Mouse (Mus musculus) myocyte (in vitro differentiated cells): Measurements from ENCODE around the gene Lsm6. TPM values are rescaled to one million over a fixed set of nuclear protein-coding genes. Genes with fewer than 3 reads are reported as not detected.
"Not testable (repeated sequence)": the region's sequence is repeated elsewhere in the genome, so short reads cannot be mapped to it uniquely, and the experiment has no call there.

Source experiments
- H3K27me3 ChIP-seq: one replicate; pipeline ENCODE4 v1.6.1; 2011; ENCODE audit not compliant: control insufficient read depth, insufficient read depth, insufficient read length
- H3K36me3 ChIP-seq: one replicate; pipeline ENCODE4 v1.6.1; 2011; ENCODE audit not compliant: control insufficient read depth, insufficient read depth
- H3K4me2 ChIP-seq: one replicate; pipeline ENCODE4 v1.6.1; 2011; ENCODE audit warnings: low read depth, control low read depth
- H3K4me3 ChIP-seq: one replicate; pipeline ENCODE4 v1.5.1; 2011; ENCODE audit warnings: mild to moderate bottlenecking, control low read depth, moderate library complexity
- H3K79me2 ChIP-seq: one replicate; pipeline ENCODE4 v1.6.1; 2011; ENCODE audit not compliant: control insufficient read depth, insufficient read depth
- H3ac ChIP-seq: one replicate; pipeline ENCODE4 v1.6.1; 2011; ENCODE audit not compliant: control insufficient read depth, insufficient read length
- CEBPB ChIP-seq: IDR thresholded peaks from 2 replicates; pipeline ENCODE4 v1.6.1; 2011; ENCODE audit warnings: mild to moderate bottlenecking, moderate library complexity; ENCODE audit not compliant: poor library complexity, insufficient read depth, severe bottlenecking
- E2F4 ChIP-seq: IDR thresholded peaks from one replicate; pipeline ENCODE4 v1.6.1; 2011; ENCODE audit warnings: mild to moderate bottlenecking, control low read depth, moderate library complexity; ENCODE audit not compliant: insufficient read depth
- MAX ChIP-seq: IDR thresholded peaks from one replicate; pipeline ENCODE4 v1.6.1; 2011; ENCODE audit warnings: low read depth, mild to moderate bottlenecking, control low read depth
- MYOD1 ChIP-seq, 3 experiments: IDR thresholded peaks; one replicate each; pipeline ENCODE4 v1.6.1; 2011; ENCODE audit warnings: control low read depth in 2 of 3, low read depth in 2 of 3, mild to moderate bottlenecking in 2 of 3, moderate library complexity in 1 of 3; ENCODE audit not compliant: insufficient read length in 2 of 3, control insufficient read depth in 1 of 3
- MYOG ChIP-seq, 3 experiments: IDR thresholded peaks; one replicate each; pipeline ENCODE4 v1.6.1; 2011; ENCODE audit warnings: control low read depth in 2 of 3, low read depth in 2 of 3, mild to moderate bottlenecking in 2 of 3; ENCODE audit not compliant: insufficient read length in 2 of 3, control insufficient read depth in 1 of 3, insufficient read depth in 1 of 3
- POLR2A ChIP-seq: IDR thresholded peaks from one replicate; pipeline ENCODE4 v1.6.1; 2011; ENCODE audit warnings: low read depth, mild to moderate bottlenecking, control low read depth, moderate library complexity; ENCODE audit not compliant: insufficient read length
- POLR2AphosphoS2 ChIP-seq: IDR thresholded peaks from one replicate; pipeline ENCODE4 v1.6.1; 2011; ENCODE audit warnings: low read depth, control low read depth; ENCODE audit not compliant: insufficient read length
- REST ChIP-seq: IDR thresholded peaks from one replicate; pipeline ENCODE4 v1.6.1; 2011; ENCODE audit warnings: mild to moderate bottlenecking, control low read depth, moderate library complexity; ENCODE audit not compliant: insufficient read depth, insufficient read length
- SRF ChIP-seq: IDR thresholded peaks from one replicate; pipeline ENCODE4 v1.6.1; 2011; ENCODE audit warnings: low read depth; ENCODE audit not compliant: control insufficient read depth, insufficient read length
- TCF12 ChIP-seq: IDR thresholded peaks from one replicate; pipeline ENCODE4 v1.6.1; 2011; ENCODE audit warnings: mild to moderate bottlenecking, control low read depth; ENCODE audit not compliant: poor library complexity, insufficient read depth, severe bottlenecking
- TCF3 ChIP-seq: IDR thresholded peaks from one replicate; pipeline ENCODE4 v1.6.1; 2011; ENCODE audit warnings: low read depth, control low read depth; ENCODE audit not compliant: insufficient read length
- USF1 ChIP-seq: IDR thresholded peaks from one replicate; pipeline ENCODE4 v1.6.1; 2011; ENCODE audit warnings: low read depth, mild to moderate bottlenecking, control low read depth, moderate library complexity
- polyA plus RNA-seq: library from polyadenylated mRNA; unstranded; fragments of >200 nt; fragmentation: generic; extraction: Trizol; gene quantifications from one replicate; pipeline ENCODE4 v1.2.1, GENCODE M21; 2012; ENCODE audit warnings: missing spikeins

The Lsm6 gene
- polyA plus RNA-seq, 1 experiment = 60.2 TPM

GRCm38 (mm10) chr8:78836091-78836490 is 15.2 kb upstream of the Lsm6 start:
- TF ChIP-seq USF1 = no peak
- Histone ChIP-seq H3K27me3 (no peaks in the 10 kb centered on the region), H3K79me2 (no peaks in the 10 kb centered on the region)

GRCm38 (mm10) chr8:78828414-78828813 is 7.5 kb upstream of the Lsm6 start:
- Histone ChIP-seq H3K36me3 (no peaks in the 10 kb centered on the region), H3ac (no peak overlapping the region), H3K4me3 (no peak overlapping the region), H3K79me2 (no peaks in the 10 kb centered on the region), H3K27me3 (no peaks in the 10 kb centered on the region), H3K4me2 (no peak overlapping the region)
- no peak for TF ChIP-seq REST

More at GRCm38 (mm10) chr8:78836091-78836490, 15.2 kb upstream of the Lsm6 start:
- Histone ChIP-seq H3ac (no peak overlapping the region), H3K4me2 (no peak overlapping the region), H3K36me3 (no peaks in the 10 kb centered on the region), H3K4me3 (no peak overlapping the region)

GRCm38 (mm10) chr8:78824515-78824914 is 3.6 kb upstream of the Lsm6 start:
- H3K36me3 ChIP-seq = no peaks in the 10 kb centered on the region
- H3ac ChIP-seq = no peak overlapping the region
- H3K4me2 ChIP-seq = no peak overlapping the region
- H3K79me2 ChIP-seq = peaks cover 8% of the 10 kb centered on the region
- TF ChIP-seq REST = no peak
- no peak for TF ChIP-seq POLR2A
- no peak for TF ChIP-seq MYOD1 (IDR thresholded peaks at IDR 0.05; ENCODE audit: control insufficient read depth in 1 of 3, insufficient read length in 2 of 3, low read depth in 2 of 3)
- TF ChIP-seq MAX = no peak
- TF ChIP-seq USF1 = no peak
- TF ChIP-seq TCF3 = no peak
- no peak overlapping the region for H3K4me3 ChIP-seq
- H3K27me3 ChIP-seq = no peaks in the 10 kb centered on the region

DNA sequence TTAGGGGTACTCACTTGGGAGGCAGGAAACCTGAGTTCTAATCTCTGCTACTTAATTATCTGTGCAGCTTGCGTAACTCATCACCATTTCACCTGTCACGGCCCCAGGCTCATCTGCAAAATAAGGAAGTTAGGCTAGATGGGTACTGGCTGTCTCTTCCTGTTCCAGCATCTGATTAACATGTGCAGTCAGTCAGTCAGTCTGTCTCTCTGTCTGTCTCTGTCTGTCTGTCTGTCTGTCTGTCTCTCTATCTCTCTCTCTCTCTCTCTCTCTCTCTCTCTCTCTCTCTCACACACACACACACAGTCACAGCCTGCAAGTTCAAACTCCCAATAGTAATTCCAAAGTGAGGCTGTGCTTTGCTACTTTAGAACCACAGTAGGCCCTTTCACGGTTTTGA is 967 bp downstream of the Lsm6 start:
- H3K36me3 ChIP-seq, H3K27me3 ChIP-seq: not testable (repeated sequence)
- Histone ChIP-seq H3K4me2 (peak overlapping the region; percentile 82), H3K79me2 (peaks cover 30% of the 10 kb centered on the region), H3ac (peak overlapping the region; percentile 52), H3K4me3 (peak overlapping the region; percentile 36)

DNA sequence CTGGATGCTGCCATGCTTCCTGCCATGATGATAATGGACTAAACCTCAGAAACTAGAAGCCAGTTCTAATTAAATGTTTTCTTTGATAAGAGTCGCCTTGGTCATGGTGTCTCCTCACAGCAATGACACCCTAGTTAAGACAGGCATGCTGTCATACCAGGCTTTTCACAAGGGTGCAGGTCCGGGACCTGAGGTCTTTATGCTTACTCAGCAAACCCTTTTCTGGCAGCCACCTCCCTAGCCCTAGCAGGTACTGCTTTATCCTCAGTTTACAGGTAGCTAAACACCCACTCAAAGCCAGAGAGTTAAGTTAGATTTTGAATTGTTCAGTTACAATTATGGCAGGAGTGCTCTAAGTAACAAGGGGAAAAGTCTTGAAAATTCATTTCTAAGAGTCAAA is 6.2 kb downstream of the Lsm6 start:
- Histone ChIP-seq H3K4me2 (no peak overlapping the region), H3K27me3 (no peaks in the 10 kb centered on the region), H3K79me2 (peaks cover 24% of the 10 kb centered on the region), H3ac (no peak overlapping the region), H3K36me3 (no peaks in the 10 kb centered on the region), H3K4me3 (no peak overlapping the region)
- TF ChIP-seq CEBPB = no peak
- no peak for TF ChIP-seq POLR2A
- no peak for TF ChIP-seq E2F4
- no peak for TF ChIP-seq TCF3
- TF ChIP-seq MAX = no peak
- TF ChIP-seq TCF12 = no peak
- no peak for TF ChIP-seq POLR2AphosphoS2
- TF ChIP-seq REST = no peak
- TF ChIP-seq SRF = no peak
- no peak for TF ChIP-seq USF1
- TF ChIP-seq MYOG (IDR thresholded peaks at IDR 0.05; ENCODE audit: control insufficient read depth in 1 of 3, insufficient read depth in 1 of 3, insufficient read length in 2 of 3, low read depth in 2 of 3) = no peak
- no peak for TF ChIP-seq MYOD1 (IDR thresholded peaks at IDR 0.05; ENCODE audit: control insufficient read depth in 1 of 3, insufficient read length in 2 of 3, low read depth in 2 of 3)

GRCm38 (mm10) chr8:78813021-78813420 is 7.9 kb downstream of the Lsm6 start:
- Histone ChIP-seq H3K4me3 (no peak overlapping the region), H3K36me3 (peaks cover 12% of the 10 kb centered on the region), H3K4me2 (no peak overlapping the region), H3ac (no peak overlapping the region), H3K79me2 (peaks cover 17% of the 10 kb centered on the region), H3K27me3 (no peaks in the 10 kb centered on the region)
- no peak for TF ChIP-seq MAX
- peak; percentile 90 for TF ChIP-seq TCF3
- TF ChIP-seq MYOD1 (IDR thresholded peaks at IDR 0.05; ENCODE audit: control insufficient read depth in 1 of 3, insufficient read length in 2 of 3, low read depth in 2 of 3) = peak; percentile 70 to 99 (median 97)
- TF ChIP-seq TCF12 = peak; percentile 95
- TF ChIP-seq POLR2AphosphoS2 = no peak
- TF ChIP-seq MYOG (IDR thresholded peaks at IDR 0.05; ENCODE audit: control insufficient read depth in 1 of 3, insufficient read depth in 1 of 3, insufficient read length in 2 of 3, low read depth in 2 of 3) = peak; percentile 72 to 93 (median 76)
